Mouse (Mus musculus): ENCODE results near the gene Cenpb. TPM values are rescaled to one million over a fixed set of nuclear protein-coding genes. Genes with fewer than 3 reads are reported as not detected.

Gene Cenpb
- polyA plus RNA-seq, 1 experiment from 2014 or later = 16.2 TPM

- H3K4me2 ChIP-seq (replicated peaks) = 0 out of 2 replicates have a peak overlapping the region, but pooled peaks have one; percentile 3
- peaks cover 40% of the 10 kb centered on the region for H3K36me3 ChIP-seq
- H3K4me3 ChIP-seq = no peak overlapping the region
Measured at GRCm38 (mm10) chr2:131142592-131142991, 37.3 kb downstream of the Cenpb start.

GRCm38 (mm10) chr2:131141336-131141986 lies 38.4 kb downstream of the Cenpb start:
- Histone ChIP-seq H3K4me3 (no peak overlapping the region), H3K36me3 (peaks cover 29% of the 10 kb centered on the region), H3K27ac (replicated peaks) (no peak overlapping the region), H3K9me3 (no peaks in the 10 kb centered on the region), H3K9ac (replicated peaks) (no peak overlapping the region), H3K4me1 (peaks cover 6% of the 10 kb centered on the region; the same call in 1 of the 2 replicates), H3K4me2 (replicated peaks) (no peak overlapping the region), H3K27me3 (no peaks in the 10 kb centered on the region)
- ATAC-seq (ENCODE audit: low FRiP score, low read depth) = no peak
- WGBS = 87% methylated on average over 8 of the region's 8 CpGs

More at GRCm38 (mm10) chr2:131142592-131142991, 37.3 kb downstream of the Cenpb start:
- H3K9me3 ChIP-seq = no peaks in the 10 kb centered on the region
- H3K4me1 ChIP-seq = peaks cover 6% of the 10 kb centered on the region; the same call in 1 of the 2 replicates
- no peak overlapping the region for H3K9ac ChIP-seq (replicated peaks)
- no peak overlapping the region for H3K27ac ChIP-seq (replicated peaks)
- no peaks in the 10 kb centered on the region for H3K27me3 ChIP-seq
- peak; percentile 45 for ATAC-seq (ENCODE audit: low FRiP score, low read depth)
- WGBS = 34% methylated on average over 18 of the region's 18 CpGs

- H3K4me1 ChIP-seq = peaks cover 6% of the 10 kb centered on the region; the same call in 1 of the 2 replicates
- WGBS = 73% methylated on average over 5 of the region's 5 CpGs
- H3K4me2 ChIP-seq (replicated peaks) = no peak overlapping the region
- no peak overlapping the region for H3K9ac ChIP-seq (replicated peaks)
- H3K9me3 ChIP-seq = no peaks in the 10 kb centered on the region
- peaks cover 19% of the 10 kb centered on the region for H3K36me3 ChIP-seq
- no peaks in the 10 kb centered on the region for H3K27me3 ChIP-seq
- no peak for ATAC-seq (ENCODE audit: low FRiP score, low read depth)
- H3K27ac ChIP-seq (replicated peaks) = no peak overlapping the region
- H3K4me3 ChIP-seq = no peak overlapping the region
Measured at GRCm38 (mm10) chr2:131140533-131140905, 39.3 kb downstream of the Cenpb start.

GRCm38 (mm10) chr2:131139886-131140532 lies 39.9 kb downstream of the Cenpb start:
- H3K4me3 ChIP-seq = no peak overlapping the region
- H3K4me1 ChIP-seq = peaks cover 6% of the 10 kb centered on the region; the same call in 1 of the 2 replicates
- ATAC-seq (ENCODE audit: low FRiP score, low read depth) = no peak
- 71% methylated on average over 5 of the region's 5 CpGs for WGBS
- H3K36me3 ChIP-seq = peaks cover 14% of the 10 kb centered on the region
- no peak overlapping the region for H3K9ac ChIP-seq (replicated peaks)
- H3K9me3 ChIP-seq = no peaks in the 10 kb centered on the region
- no peaks in the 10 kb centered on the region for H3K27me3 ChIP-seq
- H3K27ac ChIP-seq (replicated peaks) = no peak overlapping the region
- H3K4me2 ChIP-seq (replicated peaks) = no peak overlapping the region

GRCm38 (mm10) chr2:131139287-131139686 lies 40.6 kb downstream of the Cenpb start:
- Histone ChIP-seq H3K36me3 (peaks cover 7% of the 10 kb centered on the region), H3K9ac (replicated peaks) (no peak overlapping the region), H3K9me3 (no peaks in the 10 kb centered on the region), H3K4me3 (no peak overlapping the region), H3K4me1 (peaks cover 6% of the 10 kb centered on the region; the same call in 1 of the 2 replicates), H3K27me3 (no peaks in the 10 kb centered on the region), H3K4me2 (replicated peaks) (no peak overlapping the region), H3K27ac (replicated peaks) (no peak overlapping the region)
- no peak for ATAC-seq (ENCODE audit: low FRiP score, low read depth)
- WGBS = 90% methylated on average over 5 of the region's 5 CpGs

- 86% methylated on average over 7 of the region's 7 CpGs for WGBS
- Histone ChIP-seq H3K9me3 (no peaks in the 10 kb centered on the region), H3K4me3 (no peak overlapping the region), H3K4me2 (replicated peaks) (no peak overlapping the region), H3K27ac (replicated peaks) (no peak overlapping the region), H3K4me1 (peaks cover 6% of the 10 kb centered on the region; the same call in 1 of the 2 replicates), H3K9ac (replicated peaks) (no peak overlapping the region), H3K27me3 (no peaks in the 10 kb centered on the region), H3K36me3 (peaks cover 5% of the 10 kb centered on the region)
- no peak for ATAC-seq (ENCODE audit: low FRiP score, low read depth)
Measured at GRCm38 (mm10) chr2:131138760-131139159, 41.1 kb downstream of the Cenpb start.

GRCm38 (mm10) chr2:131138296-131138695 lies 41.6 kb downstream of the Cenpb start:
- H3K4me1 ChIP-seq = peaks cover 6% of the 10 kb centered on the region; the same call in 1 of the 2 replicates
- no peak for ATAC-seq (ENCODE audit: low FRiP score, low read depth)
- no peak overlapping the region for H3K9ac ChIP-seq (replicated peaks)
- H3K4me2 ChIP-seq (replicated peaks) = no peak overlapping the region
- H3K9me3 ChIP-seq = no peaks in the 10 kb centered on the region
- no peak overlapping the region for H3K27ac ChIP-seq (replicated peaks)
- no peak overlapping the region for H3K4me3 ChIP-seq
- WGBS = 86% methylated on average over 4 of the region's 4 CpGs
- H3K36me3 ChIP-seq = peaks cover under 1% of the 10 kb centered on the region; the same call in 1 of the 2 replicates
- H3K27me3 ChIP-seq = no peaks in the 10 kb centered on the region

GRCm38 (mm10) chr2:131135521-131136139 lies 44.2 kb downstream of the Cenpb start:
- Histone ChIP-seq H3K27me3 (no peaks in the 10 kb centered on the region), H3K9me3 (no peaks in the 10 kb centered on the region), H3K4me2 (replicated peaks) (no peak overlapping the region), H3K27ac (replicated peaks) (no peak overlapping the region), H3K4me3 (no peak overlapping the region), H3K4me1 (no peaks in the 10 kb centered on the region), H3K9ac (replicated peaks) (no peak overlapping the region), H3K36me3 (no peaks in the 10 kb centered on the region)
- 79% methylated on average over 11 of the region's 11 CpGs for WGBS
- ATAC-seq (ENCODE audit: low FRiP score, low read depth) = no peak

GRCm38 (mm10) chr2:131134826-131135400 lies 45.0 kb downstream of the Cenpb start:
- H3K27ac ChIP-seq (replicated peaks) = no peak overlapping the region

GRCm38 (mm10) chr2:131134381-131134780 lies 45.5 kb downstream of the Cenpb start:
- Histone ChIP-seq H3K27me3 (no peaks in the 10 kb centered on the region), H3K36me3 (no peaks in the 10 kb centered on the region), H3K4me3 (no peak overlapping the region), H3K4me2 (replicated peaks) (no peak overlapping the region), H3K9ac (replicated peaks) (no peak overlapping the region), H3K27ac (replicated peaks) (no peak overlapping the region), H3K4me1 (no peaks in the 10 kb centered on the region), H3K9me3 (no peaks in the 10 kb centered on the region)
- WGBS = 53% methylated on average over 1 of the region's 1 CpGs
- ATAC-seq (ENCODE audit: low FRiP score, low read depth) = no peak

More at GRCm38 (mm10) chr2:131134826-131135400, 45.0 kb downstream of the Cenpb start:
- H3K4me3 ChIP-seq = no peak overlapping the region
- no peaks in the 10 kb centered on the region for H3K4me1 ChIP-seq
- no peak overlapping the region for H3K4me2 ChIP-seq (replicated peaks)
- H3K27me3 ChIP-seq = no peaks in the 10 kb centered on the region
- 0 out of 2 replicates have a peak, but pooled peaks have one; percentile 27 for ATAC-seq (ENCODE audit: low FRiP score, low read depth)
- 88% methylated on average over 8 of the region's 8 CpGs for WGBS
- no peaks in the 10 kb centered on the region for H3K36me3 ChIP-seq
- H3K9me3 ChIP-seq = no peaks in the 10 kb centered on the region
- H3K9ac ChIP-seq (replicated peaks) = no peak overlapping the region

- H3K27ac ChIP-seq (replicated peaks) = no peak within 1 kb of the TSS
- no peak within 1 kb of the TSS for H3K4me2 ChIP-seq (replicated peaks)
- no peak within 1 kb of the TSS for H3K9ac ChIP-seq (replicated peaks)
- H3K4me1 ChIP-seq = no peaks in the 10 kb centered on the region
- WGBS = 87% methylated on average over 9 of the region's 9 CpGs
- ATAC-seq (ENCODE audit: low FRiP score, low read depth) = no peak
- no peaks in the 10 kb centered on the region for H3K9me3 ChIP-seq
- H3K27me3 ChIP-seq = no peaks in the 10 kb centered on the region
- H3K36me3 ChIP-seq = no peaks in the 10 kb centered on the region
- H3K4me3 ChIP-seq = no peak within 1 kb of the TSS
Measured at GRCm38 (mm10) chr2:131132930-131133547, 46.8 kb downstream of the Cenpb start, which contains the start of gene Gm11037. Gene Gm11037, plus strand, starts transcription at chr2:131133497.
